Mouse (Mus musculus) skeletal muscle tissue, adult 2 months (tissue): Measurements from ENCODE around the gene 1700022I11Rik.
"Not testable (repeated sequence)": the region's sequence is repeated elsewhere in the genome, so short reads cannot be mapped to it uniquely, and the experiment has no call there.

Experiments
- DNase-seq: peaks from one replicate; pipeline ENCODE4 v3.0.0-alpha.2; 2012; ENCODE audit warnings: low read depth, low spot score

Gene 1700022I11Rik

DNA sequence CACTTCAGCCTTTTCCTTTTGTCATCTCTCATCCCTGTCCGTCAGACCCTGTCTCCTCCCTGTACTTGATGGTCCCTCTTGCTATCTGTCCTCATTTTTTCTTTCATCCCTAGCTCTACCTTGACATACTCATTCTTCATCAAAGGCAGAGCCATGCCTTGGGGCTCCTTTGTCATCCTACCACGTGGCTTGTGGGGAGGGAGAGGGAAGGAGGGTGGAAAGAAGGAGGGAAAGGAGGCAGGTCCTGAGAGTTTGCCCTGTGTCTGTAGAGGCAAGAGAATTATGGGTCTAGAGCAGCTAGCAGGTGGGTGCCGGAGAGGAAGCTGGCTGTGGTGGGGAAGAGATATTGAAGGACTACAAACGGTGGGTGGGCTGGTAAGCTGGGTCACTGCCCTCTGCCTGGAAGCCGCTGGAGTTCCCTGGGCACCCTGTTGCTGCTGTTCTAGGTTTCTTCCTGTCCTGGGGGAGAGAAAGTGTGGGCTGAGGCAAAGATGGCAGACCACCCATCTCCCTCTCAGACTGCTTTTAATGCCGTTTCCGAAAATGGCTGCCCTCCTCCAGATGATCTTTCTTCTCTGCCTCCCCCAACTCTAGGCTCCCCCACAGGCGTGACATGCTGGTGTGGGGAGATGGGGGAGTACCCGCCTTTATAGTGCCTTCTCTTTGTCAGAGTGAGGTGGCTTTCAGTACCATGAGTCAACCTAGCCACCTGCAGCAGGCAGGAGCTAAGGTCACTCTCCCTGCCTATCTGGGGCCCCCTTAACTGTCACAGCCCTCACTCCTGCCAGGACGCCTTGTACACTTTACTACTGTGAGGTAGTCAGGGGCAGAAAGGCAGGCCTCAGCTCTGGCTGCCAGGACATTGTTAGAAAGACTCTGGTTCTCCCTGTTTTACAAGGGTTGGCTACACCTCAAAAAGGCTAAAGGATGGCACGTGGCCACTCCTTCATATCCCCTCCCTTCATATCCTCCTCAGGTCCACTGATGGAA is 17.9 kb upstream of the 1700022I11Rik start:
- DNase-seq: peak; percentile 50

DNA sequence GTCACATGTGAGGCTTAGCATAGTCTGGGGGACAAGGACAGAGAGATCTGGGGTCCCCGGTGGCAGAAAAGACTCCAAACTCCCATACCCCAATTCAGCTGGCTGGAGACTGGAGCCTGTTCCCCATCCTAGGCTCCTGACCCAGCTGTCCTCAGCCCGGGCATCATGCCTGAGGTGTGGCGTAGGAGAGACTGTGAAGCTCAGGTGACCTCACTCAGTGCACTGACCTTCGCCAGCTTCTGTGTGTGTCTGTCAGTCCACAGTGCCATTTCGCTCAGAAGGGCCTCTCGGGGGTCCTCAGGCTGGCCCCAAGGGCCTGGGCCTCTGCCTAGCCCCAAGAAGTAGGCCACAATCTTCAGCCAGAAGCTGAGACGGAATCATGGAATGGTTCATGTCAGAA is 16.8 kb upstream of the 1700022I11Rik start:
- peak; percentile 95 for DNase-seq

DNA sequence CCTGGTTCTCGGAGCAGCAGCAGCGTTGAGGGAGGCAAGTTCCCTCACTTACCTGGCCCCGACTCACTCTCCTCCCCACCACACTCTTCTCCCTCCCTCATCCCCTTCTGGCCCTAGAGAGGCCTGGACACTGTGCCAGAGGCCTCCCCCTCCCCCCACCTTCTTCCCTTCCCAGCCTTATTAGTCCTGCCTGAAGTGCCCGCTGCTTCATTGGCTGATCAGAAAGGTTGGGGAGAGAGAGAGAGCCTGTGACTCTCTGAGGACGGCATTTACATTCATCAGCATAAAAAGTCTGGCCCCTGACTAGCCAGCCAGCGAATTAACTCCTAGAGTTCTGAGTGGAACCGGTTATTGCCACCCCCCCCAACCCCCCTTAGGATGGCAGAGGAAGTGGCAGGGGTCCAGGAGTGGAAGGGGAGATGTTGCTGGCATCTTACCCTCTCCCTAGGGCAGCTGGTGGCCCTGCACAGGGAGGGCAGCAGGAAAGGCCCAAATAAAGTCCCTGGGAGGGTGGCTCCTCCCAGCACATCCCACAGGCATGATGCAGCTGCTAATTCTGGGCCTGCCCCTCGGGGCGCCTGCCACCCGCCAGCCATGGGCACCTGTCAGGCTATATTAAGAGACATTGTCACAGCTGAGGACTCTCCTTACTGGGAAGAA is 15.8 kb upstream of the 1700022I11Rik start:
- peak; percentile 98 for DNase-seq

DNA sequence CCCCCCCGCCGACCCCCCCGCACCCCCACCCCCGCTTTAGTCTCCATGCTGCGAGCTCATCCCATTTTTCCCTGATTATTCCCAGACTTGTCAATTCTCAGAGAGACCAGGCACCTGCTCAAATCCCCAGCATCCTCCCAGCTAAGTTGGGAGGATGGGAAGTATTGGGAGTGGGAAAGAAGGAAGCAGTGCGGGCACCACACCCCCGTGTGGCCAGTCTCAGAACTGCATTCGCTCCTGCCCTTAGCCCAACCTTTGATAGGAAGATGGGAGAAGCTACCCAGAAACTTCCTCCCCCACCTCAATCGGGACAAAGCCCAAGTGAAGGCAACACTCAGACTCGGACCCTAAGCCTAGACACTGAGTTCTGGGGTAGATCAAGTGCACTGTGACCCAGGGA is 15.1 kb upstream of the 1700022I11Rik start:
- DNase-seq: peak; percentile 81

DNA sequence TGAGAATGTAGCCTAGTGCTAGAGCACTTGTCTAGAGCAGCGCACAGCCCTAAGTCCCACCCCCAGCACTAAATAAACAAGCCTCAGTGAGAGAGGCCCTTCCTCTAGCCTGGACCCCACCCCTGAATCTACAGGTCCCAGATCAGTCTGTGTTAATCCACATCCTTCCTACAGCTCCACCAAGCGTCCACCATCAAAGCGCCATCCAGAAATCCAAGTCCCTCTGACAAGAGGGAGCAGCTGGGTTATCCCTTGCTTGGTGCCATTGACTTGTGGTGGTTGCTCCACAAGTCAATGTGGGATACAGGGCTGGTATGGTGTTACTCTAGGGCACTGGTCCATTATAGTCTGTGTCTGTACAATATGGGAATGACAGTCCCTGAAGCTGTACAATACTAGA is 14.2 kb upstream of the 1700022I11Rik start:
- DNase-seq: peak; percentile 60

DNA sequence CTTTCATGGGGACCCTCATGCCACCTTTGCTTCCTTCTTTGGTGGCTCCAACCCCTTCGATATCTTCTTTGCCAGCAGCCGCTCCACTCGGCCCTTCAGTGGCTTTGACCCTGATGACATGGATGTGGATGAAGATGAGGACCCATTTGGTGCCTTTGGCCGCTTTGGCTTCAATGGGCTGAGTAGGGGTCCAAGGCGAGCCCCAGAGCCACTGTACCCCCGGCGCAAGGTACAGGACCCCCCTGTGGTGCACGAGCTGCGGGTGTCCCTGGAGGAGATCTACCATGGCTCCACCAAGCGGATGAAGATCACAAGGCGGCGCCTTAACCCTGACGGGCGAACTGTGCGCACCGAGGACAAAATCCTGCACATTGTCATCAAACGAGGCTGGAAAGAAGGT is 12.8 kb upstream of the 1700022I11Rik start:
- DNase-seq: no peak

DNA sequence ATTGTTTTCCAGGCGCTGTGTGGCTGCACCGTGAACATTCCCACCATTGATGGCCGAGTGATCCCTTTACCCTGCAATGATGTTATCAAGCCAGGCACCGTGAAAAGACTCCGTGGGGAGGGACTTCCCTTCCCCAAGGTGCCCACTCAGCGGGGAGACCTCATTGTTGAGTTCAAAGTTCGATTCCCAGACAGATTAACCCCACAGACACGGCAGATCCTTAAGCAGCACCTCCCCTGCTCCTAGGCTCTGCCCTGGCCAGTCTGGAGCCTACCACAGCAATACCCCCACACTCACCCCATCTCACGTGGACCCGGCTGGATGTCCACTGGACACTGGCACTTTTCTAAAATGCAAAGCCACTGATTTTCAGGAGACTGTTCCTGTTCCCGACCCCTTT is 12.1 kb upstream of the 1700022I11Rik start:
- DNase-seq: no peak

DNA sequence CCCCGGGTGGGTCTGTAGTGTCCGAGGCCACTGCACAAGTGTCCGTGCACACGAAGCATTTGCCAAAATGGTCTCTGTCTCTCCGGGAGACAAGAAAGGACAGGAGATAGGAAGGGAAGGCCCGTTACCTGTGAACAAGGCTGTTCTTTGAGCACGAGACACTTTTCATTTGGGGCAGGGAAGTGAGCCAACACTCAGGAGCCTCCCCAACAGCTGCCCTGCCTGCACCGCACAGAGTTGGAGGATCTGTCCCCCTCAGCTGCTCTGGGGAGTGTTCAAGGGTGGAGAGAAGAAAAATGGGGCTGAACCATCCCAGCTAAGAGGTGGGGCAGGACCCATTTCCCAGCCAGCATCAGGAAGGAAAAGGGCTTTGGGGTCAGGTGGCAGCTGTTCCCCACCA is 11.4 kb upstream of the 1700022I11Rik start:
- no peak for DNase-seq

DNA sequence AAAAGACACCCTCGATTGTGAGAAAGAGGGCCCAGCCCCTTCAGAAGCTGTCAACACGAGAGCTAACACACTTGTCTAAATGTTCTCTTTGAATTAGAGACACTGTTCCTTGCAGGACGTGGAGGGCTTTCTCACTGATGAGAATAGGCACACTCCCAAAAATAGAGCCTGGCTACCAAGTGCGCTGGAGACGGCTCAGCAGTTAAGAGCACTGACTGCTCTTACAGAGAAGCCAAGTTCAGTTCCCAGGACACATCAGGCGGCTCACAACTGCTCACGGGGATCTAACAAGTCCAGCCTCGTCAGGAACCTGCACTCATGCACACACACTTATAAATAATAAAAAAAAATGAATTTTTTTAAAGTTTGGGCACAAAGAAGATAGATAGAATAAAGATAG is 10.5 kb upstream of the 1700022I11Rik start:
- DNase-seq: peak; percentile 58

DNA sequence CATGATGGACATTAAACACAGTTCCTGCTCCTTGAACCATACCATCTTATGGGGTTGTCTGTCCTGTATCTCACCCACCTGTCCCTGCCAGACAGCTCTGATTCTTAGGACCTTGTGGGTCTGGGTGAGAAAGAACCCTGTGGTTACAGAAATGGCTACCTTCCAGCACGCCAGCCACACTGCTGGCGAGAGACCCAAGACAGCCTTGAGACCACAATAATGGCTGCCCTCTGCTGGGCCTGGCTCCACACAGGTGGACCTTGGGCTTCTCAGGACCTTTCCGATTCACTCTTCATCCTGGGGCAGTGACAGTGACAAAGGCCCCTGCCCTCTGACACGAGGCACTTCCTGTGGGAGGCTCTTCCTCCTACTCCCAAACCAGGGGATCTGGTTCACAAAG is 10.0 kb upstream of the 1700022I11Rik start:
- peak; percentile 49 for DNase-seq

DNA sequence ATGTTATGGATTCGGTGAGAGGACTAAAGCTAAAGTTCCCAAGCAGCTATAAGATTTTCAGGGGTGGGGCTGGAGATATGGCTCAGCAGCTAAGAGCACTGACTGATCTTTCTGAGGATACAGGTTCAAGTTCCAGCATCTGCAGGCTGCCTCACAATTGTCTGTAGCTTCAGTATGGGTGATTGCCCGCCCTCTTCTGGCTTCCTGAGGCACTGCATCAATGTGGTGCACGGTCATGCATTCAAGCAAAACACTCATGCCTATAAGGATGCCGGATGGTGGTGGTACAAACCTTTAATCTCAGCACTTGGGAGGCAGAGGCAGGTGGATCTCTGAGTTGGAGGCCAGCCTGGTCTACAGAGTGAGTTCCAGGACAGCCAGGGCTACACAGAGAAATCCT is 7.8 kb upstream of the 1700022I11Rik start:
- peak; percentile 64 for DNase-seq

DNA sequence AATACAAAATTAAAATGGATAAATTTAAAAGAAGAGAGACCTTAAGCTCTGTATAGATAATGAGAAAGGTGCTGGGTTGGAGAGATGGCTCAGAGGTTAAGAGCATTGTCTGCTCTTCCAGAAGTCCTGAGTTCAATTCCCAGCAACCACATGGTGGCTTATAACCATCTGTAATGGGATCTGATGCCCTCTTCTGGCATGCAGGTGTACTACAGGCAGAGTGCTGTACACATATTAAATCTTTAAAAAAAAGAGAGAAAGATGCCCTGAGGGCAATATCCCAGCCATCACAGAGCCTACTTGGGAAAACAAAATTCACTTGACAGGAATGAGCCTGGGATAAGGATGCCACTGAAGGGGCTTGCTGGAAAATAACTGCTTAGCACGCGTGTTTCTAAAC is 5.9 kb upstream of the 1700022I11Rik start:
- no peak for DNase-seq

DNA sequence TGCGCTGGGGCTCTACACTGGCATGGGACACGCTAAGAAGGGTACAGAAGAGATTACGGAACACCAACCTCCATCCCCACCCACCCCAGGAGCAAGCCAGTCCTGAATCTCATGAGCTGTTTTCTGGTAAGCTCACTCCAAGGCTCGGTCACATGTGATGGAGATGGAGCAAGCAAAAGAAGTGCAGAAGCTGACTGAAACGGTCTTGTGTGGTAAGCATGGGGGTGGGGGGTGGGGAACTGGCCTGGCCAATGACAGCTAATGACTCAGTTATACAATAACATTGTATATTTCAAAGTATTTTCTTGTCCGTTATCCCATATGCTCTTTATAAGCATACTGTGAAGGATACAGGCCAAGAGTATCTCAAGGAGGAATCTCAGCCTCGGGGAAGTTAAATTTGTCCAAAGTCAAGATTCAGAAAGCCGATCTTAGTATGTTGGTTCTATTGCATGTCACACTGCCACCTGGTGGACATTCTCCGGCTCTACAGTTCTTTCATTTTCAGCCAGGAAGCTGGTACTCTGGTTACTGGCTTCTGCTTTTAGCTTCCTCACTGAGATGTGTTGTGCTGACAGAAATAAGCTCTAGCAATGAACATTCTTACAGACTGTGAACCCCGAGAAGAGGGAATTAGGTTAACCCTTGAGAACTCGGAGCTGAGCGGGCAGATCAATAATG is 4.2 kb upstream of the 1700022I11Rik start:
- peak; percentile 71 for DNase-seq

DNA sequence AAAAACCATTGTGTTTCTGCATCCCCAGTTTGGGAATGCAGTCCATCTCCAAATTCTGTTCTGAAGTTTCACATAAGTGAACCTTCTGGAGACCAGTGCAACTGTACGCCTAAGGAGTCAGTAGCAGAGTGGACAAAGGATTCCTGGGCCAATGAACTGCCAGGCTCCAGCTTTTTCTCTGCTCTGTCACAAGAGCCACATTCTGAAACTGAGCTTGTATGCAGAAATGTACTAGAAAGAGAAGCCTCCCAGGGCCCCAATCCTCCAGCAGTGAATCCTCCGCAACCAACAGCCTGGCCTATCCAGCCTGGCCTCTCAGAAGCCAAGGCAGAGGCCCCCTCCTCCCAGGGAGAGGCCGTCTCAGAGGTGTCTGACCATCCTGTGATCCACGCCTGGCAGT is 3.5 kb downstream of the 1700022I11Rik start:
- no peak for DNase-seq

DNA sequence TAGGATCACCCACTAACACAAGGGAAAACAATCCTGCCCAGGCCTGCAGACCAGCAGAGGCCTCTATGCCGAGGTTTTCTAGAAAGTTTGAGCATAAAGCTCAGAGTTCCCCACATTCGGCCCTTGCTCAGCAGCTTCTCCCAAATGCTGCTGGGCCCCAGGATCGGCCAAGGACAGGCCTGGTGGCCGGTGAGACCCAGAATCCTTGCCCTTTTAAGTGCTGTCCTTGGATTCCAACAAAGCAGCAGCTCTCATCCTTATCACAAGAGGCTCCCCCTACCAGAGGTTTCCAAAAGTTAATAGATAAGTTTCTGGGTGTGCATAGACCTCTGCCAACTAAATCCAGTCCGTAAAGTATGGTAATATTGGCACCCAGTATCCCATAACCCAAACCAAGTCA is 4.5 kb downstream of the 1700022I11Rik start:
- no peak for DNase-seq

DNA sequence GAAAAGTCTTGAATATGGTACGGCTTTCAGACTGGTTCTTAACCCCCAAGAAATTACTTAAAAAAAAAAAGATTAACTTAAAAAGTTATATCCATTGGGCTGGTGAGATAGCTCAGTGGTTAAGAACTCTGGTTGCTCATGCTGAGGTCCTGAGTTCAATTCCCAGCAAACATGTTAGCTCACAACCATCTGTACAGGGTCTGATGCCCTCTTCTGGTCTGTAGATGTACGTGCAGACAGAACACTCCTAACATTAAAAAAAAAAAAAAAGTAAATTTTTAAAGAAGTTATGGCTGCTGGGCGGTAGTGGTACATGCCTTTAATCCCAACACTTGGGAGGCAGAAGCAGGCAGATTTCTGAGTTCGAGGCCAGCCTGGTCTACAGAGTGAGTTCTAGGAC is 8.7 kb downstream of the 1700022I11Rik start:
- DNase-seq: no peak

DNA sequence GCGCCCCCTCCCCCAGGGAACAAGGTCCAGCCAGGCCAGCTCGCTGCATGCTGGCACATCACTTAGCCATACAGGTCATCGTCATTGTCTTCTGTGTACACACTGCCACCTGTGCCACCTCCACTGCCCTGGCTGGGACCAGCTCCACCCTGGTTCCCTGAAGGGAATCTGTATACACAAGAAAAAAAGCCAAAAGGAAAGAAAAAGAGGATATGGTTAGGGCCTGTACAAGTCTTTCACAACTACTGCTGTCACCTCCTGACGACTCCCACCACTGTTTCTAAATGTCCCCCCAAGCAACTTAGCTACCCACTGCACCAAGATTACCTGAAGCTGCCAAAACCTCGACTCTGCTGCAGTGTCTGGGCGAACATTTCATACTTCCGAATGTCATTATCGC is 11.1 kb downstream of the 1700022I11Rik start:
- DNase-seq: not testable (repeated sequence)

DNA sequence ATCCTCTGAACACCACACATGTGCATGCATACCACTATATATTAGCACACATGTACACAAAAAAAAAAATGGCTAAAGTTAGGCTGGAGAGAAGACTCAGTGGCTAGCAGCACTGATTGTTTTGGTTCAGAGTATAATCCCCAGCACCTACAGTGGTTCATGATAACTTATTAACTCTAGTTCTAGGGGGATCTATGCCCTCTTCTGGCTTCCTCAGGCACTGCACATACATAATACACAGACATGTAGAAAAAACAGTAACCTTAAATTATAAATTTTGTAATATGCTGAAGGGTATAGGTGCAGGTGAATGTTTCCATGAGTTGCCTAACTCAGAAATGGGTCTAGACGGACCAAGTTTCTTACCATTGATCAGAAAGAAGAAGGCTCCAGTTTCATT is 18.9 kb downstream of the 1700022I11Rik start:
- DNase-seq: no peak

DNA sequence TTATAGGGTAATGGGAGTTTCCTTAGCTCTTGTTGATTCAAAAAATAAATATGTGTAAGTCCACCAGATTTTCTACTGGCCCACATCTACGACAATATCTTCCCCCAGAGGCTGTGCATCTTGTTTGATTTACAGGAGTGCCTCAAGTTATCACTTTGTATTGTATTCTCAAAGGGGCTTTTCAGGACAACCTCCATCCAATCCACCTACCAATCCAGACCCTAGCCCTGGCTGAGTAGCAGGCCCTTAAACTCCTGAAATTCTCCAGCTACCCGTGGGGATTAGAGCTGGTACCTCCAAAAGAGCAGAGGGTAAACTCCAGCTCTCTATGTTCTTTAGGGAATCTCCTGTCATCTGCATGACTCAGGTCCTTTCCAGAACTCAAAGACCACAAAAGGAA is 28.6 kb downstream of the 1700022I11Rik start:
- DNase-seq: no peak

DNA sequence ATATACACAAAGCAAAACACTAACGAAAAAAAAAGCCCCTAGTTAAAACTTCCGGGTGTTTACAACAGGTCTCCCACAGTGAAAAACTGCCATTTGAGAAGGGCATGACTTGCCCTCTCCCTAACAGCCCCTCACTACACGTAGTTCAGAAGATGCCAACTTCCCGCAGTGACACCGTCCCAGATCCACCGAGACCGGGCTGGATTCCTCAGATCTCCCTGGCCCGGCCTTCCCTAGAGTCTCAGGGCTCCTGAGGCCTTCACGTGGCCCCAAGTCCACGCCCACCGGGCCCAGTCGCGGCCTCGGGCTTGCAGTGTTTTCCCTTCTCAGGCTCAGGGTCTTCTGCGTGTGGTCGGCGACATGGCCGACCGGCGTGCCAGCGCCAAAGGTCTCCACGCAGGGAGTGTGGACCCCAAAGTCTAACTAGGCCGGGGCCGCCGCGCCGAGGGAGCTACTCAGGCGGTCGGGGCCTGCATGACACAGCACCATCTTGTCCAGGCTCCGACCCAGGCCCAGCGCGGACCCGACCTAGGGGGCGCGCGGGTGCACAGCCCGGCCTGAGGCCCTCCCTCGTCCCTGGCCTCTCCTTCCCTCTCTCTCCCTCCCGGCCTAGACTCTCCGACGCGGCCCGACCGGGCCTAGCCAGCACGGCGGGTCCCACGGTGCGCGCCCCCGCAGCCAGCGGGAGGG is 30.2 kb downstream of the 1700022I11Rik start:
- peak; percentile 77 for DNase-seq

DNA sequence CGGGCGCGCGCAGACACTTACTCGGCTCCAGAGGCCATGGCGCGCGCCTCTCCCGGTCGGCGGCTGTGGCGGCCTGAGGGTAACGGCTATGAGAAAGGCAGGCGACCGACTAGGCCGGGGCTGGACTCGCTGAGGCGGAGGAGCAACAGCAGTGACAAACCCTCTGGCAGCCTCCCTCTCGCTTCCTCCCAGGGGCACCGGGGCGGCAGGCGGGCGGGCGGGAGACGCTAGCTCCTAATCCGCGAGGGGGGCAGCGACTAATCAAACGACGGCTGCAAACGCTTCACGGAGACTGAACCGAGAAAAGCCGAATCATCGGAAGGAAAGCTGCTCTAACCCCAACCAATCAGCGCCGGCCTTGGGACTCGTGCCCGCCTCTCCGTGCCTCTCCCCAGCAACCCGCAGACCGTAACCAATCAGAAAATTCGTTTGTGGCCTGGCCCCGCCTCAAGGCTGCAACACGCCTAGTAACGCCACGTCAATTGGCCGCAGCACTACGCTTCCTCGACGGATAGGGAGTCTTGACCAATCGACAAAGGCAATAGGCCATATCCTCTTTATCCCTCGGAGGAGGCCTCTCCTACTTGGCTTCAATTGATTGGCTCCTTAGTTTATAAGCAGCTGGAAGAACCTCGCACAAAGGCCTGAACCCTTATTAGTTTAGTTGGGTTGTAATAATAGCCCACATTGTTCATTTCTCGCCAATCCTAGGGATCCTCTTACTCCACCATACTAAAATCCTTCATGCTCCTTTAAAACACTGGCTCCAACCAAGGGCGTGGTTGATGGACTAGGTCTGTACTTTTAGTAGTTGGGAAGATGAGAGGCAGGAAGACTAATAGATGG is 31.0 kb downstream of the 1700022I11Rik start, which contains the start of gene Vcp:
Vcp (minus strand) TSS at position 367 of the 846 bp plus-strand sequence.
- DNase-seq: peak; percentile 99
